Mouse (Mus musculus) embryonic fibroblast, embryonic 13.5 days (primary cell): ENCODE measurements around the gene Surf2. TPM values are rescaled to one million over a fixed set of nuclear protein-coding genes. Genes with fewer than 3 reads are reported as not detected.
A peak's percentile ranks its signal among the peaks of the same experiment; 100 is the strongest.
"Not testable (repeated sequence)": the region's sequence is repeated elsewhere in the genome, so short reads cannot be mapped to it uniquely, and the experiment has no call there.

ENCODE experiments used
- H3K27ac ChIP-seq: 2 replicates; pipeline ENCODE4 v1.5.1; 2012; ENCODE audit warnings: low read length, control low read depth, inconsistent platforms; ENCODE audit not compliant: insufficient read depth
- H3K4me1 ChIP-seq: 2 replicates; pipeline ENCODE4 v1.6.1; 2011; ENCODE audit warnings: low read length; ENCODE audit not compliant: control insufficient read depth, insufficient read depth
- H3K4me3 ChIP-seq: 2 replicates; pipeline ENCODE4 v1.5.1; 2011; ENCODE audit warnings: mild to moderate bottlenecking, control low read depth, low read length; ENCODE audit not compliant: insufficient read depth
- CTCF ChIP-seq: IDR thresholded peaks from 2 replicates; pipeline ENCODE4 v1.5.1; 2011; ENCODE audit warnings: mild to moderate bottlenecking, control low read depth, low read length, moderate library complexity, borderline replicate concordance; ENCODE audit not compliant: insufficient read depth
- POLR2A ChIP-seq: IDR thresholded peaks from 2 replicates; pipeline ENCODE4 v1.6.1; 2011; ENCODE audit warnings: low read depth, mild to moderate bottlenecking, control low read depth, low read length, moderate library complexity
- polyA plus RNA-seq: library from polyadenylated mRNA; stranded (reverse); fragments of >200 nt; gene quantifications from 2 replicates; pipeline ENCODE4 v1.2.4, GENCODE M21; 2011; ENCODE audit warnings: low read depth; ENCODE audit not compliant: missing spikeins, insufficient read length

Gene Surf2
- polyA plus RNA-seq = 29.3 and 33.6 TPM in 2 replicates

DNA sequence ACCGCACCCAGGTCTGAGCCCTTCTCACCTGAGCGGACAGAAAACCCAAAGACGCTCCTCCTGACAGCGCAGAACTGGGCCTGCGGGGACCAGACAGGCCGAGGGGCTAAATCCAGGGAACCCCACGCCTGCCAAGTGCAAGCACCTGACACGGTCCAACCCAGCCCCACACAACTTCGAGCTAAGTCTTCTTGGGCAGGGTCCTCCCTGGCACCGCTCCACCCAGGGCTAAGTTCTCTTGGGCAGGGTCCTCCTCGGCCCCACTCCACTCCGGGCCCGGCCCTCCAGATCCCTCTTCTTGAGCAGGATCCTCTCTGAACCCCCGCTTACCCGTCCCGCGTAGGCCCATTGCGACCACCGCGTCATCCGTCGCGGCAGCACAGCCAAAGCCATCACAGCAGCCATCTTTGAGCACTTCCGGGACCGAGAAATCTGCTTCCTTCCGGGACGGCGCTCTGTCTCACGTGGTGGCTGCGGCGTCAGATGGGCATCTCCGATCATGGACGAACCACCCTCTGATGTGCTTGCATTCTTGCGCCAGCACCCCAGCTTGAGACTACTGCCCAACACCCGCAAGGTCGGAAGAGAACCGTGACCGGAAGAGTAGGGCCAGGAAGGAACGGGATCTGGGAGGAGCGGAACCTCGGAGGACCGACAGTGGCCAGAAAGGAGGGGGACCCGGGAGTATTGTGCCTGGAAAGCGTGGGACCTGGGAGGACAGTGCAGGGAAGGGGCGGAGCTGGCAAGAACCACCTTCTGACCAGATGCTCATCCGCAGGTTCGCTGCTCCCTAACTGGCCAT, at the start of gene Surf2, which contains the start of gene Surf1:
Gene Surf2 (plus strand): TSS at position 441 of the 802 bp plus-strand sequence.
Gene Surf1 (minus strand): TSS at position 604 of the 802 bp plus-strand sequence.
- Histone ChIP-seq H3K4me1 (peaks cover 8% of the 10 kb centered on the region), H3K27ac (peak within 1 kb of the TSS; percentile 50), H3K4me3 (peak within 1 kb of the TSS; percentile 51)
- TF ChIP-seq POLR2A (peak; percentile 95), CTCF (no peak)

DNA sequence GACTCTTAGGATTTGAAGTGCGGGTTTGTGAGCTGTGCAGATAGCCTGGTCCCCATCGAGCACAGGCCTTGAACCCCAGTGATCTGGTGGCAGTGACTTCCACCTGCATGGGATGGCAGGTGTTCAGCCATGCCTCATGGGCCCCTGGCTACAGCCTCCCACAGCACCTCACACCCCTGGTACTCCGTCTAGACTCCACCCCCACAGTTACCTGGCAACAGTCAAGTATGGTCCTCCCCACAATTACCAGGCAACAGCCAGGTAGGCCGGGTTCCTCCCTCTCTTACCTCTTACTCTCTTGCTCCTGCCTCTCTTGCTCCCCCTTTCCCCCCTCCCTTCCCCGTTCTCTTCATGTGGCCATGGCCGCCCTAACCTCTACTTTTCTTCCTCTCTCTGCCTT, 45.5 kb upstream of the Surf2 start:
- Histone ChIP-seq H3K27ac (no peak overlapping the region), H3K4me1 (no peaks in the 10 kb centered on the region), H3K4me3 (no peak overlapping the region)
- no peak for TF ChIP-seq CTCF
- TF ChIP-seq POLR2A = no peak

DNA sequence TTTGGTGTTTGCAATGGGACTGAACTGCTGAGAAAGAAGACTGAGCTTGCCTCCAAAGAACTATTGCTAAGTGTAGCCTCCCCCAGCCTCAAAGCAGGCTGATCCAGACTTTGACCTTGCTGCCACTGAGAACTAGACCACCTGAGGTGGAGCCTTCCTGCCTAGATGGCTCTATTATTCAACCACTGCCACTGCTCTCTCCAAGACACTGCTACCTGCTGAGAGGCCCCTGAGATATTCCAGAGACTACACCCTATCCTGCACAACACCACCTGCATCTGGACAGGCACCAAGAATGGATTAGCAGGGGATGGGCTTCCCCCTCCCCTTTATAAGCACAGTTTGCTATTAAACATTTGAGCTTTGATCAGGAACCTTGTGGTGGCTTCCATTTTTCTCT, 37.6 kb upstream of the Surf2 start:
- H3K4me1 ChIP-seq = no peaks in the 10 kb centered on the region
- H3K27ac ChIP-seq = no peak overlapping the region
- no peak overlapping the region for H3K4me3 ChIP-seq
- TF ChIP-seq POLR2A (no peak), CTCF (no peak)

DNA sequence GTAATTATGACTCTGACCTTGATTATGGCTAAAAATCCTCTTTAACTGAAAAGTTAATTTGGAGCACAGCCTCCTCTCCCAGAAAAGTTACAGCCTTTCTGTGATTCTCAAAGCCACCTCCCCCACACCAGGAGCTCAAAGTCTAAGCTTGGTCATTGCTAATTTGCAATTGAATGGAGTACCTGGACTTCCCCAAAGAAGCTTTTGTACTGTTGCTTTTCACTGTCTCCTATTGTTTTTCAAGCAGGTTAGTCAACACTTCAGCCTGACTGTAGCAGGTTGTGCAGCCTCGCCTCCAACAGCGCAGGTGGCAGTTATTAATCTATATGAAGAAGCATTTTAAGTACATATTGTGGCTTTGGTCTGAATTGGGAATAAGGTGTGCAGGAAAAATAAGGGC, 30.6 kb upstream of the Surf2 start:
- H3K27ac ChIP-seq, H3K4me3 ChIP-seq, H3K4me1 ChIP-seq: not testable (repeated sequence)

DNA sequence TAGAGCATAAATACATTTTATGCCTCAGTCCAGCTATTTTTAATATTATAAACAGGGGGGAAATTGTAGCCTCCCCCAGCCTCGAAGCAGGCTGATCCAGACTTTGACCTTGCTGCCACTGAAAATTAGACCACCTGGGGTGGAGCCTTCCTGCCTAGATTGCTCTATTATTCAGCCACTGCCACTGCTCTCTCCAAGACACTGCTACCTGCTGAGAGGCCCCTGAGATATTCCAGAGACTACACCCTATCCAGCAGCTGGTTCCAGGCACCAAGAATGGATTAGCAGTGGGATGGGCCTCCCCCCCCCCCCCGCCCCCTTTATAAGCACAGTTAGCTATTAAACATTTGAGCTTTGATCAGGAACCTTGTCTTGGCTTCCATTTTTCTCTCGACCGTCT, 30.0 kb upstream of the Surf2 start:
- not testable (repeated sequence) for H3K4me3 ChIP-seq, H3K4me1 ChIP-seq, H3K27ac ChIP-seq

DNA sequence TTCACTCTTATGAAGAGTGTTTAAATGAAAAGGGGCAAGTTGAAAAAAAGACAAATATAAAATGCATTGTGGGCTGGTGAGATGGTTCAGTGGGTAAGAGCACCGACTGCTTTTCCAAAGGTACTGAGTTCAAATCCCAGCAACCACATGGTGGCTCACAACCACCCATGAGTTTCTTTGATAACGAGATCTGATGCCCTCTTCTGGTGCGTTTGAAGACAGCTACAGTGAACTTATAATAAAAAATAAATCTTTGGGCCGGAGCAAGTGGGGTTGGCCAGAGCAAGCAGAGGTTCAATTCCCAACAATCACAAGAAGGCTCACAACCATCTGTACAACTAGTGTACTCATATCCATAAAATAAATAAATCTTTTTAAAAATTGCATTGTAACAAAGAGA, 20.3 kb upstream of the Surf2 start:
- Histone ChIP-seq H3K4me3 (no peak overlapping the region), H3K4me1 (peaks cover under 1% of the 10 kb centered on the region; the same call in 1 of the 2 replicates), H3K27ac (no peak overlapping the region)
- TF ChIP-seq POLR2A = no peak
- no peak for TF ChIP-seq CTCF

DNA sequence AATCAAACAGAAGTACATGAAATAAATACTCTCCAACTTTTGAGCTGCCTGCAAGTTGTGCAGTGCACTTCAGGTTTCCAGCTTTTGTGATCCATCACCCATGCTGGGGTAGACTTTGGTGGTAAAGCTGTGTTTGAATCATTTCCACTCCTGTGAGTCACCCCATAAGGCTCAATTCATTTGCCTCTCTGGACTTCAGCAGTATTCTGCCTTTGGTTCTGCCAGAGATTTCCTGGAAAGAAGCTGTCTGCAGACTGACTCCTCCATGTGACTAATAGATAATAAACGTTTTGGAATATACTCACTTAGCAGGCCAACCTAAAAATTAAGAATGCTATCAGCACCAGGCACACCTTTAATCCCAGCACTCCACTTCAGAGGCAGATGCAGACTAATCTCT, 15.4 kb upstream of the Surf2 start:
- TF ChIP-seq CTCF (no peak), POLR2A (no peak)
- H3K27ac ChIP-seq = peak overlapping the region; percentile 42; the same call in 1 of the 2 replicates
- H3K4me3 ChIP-seq = no peak overlapping the region
- peaks cover 8% of the 10 kb centered on the region; the same call in 1 of the 2 replicates for H3K4me1 ChIP-seq

DNA sequence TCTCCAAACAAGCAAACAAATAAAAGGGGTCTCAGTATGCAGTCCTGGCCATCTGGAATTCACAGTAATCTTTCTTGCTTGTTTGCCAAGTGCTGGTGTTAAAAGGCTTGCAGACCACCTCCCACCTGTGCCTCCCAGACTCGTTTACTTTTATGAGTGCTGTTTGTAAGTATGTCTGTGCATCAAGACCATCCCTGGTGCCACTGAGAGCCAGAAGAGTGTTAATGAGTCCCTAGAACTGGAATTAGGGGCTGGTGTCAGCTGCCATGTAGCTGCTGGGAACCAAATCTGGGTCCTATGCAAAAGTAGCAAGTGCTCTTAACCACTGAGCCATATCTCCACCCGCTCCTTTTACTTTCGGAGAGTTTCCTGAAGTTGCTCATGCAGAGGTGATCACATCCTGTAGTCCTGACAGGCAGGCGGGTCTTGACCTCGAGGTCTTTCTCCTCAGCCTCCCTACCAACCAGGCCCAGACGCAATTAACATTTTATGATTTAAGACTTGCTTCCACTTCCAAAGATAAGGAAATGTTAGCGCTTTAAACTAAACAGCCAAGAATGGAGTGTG, 14.2 kb upstream of the Surf2 start:
- peak overlapping the region; percentile 38; the same call in 1 of the 2 replicates for H3K27ac ChIP-seq
- H3K4me3 ChIP-seq = peak overlapping the region; percentile 89
- H3K4me1 ChIP-seq = peaks cover 8% of the 10 kb centered on the region; the same call in 1 of the 2 replicates
- TF ChIP-seq POLR2A (no peak), CTCF (no peak)

DNA sequence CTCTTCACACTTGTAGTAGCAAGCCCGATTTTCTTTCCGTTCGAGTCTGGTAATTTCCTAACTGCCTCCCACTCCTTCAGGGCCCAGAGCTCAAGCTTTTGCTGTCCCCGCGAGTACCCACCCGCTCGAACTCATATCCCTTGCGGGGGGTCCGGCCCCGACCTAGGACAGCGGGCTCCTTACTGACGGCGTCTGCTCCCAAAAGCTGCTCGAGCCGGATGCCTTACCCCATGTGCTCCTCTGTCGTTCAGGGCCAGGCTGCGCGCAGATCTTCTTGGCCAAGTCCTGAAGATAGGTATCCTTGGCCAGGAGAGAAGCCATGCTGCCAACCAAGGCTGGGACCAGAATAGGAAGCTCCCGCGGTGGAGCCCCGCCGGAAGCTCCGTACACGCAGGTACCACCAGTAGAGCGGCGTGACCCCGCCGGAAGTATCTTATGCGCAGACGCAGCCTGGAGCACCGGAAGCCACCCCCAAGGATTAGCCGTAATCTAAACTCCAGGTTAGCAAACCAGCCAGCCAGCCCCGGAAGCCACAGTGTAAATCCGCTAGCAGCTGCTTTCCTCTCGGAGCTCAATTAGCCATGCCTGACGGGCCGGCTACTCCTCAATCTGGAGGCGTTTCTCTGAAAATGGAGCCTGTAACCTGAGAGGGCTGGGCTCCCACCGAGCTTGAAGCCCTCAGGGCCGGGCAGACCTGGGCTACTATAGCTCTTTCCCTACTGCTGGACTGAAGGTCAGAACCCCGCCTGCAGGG, 13.5 kb upstream of the Surf2 start, which contains the start of gene Surf6:
Gene Surf6 (minus strand): TSS at position 413 of the 754 bp plus-strand sequence.
- peak within 1 kb of the TSS; percentile 89 for H3K27ac ChIP-seq
- peak; percentile 73 for TF ChIP-seq POLR2A
- TF ChIP-seq CTCF = no peak
- peak within 1 kb of the TSS; percentile 89 for H3K4me3 ChIP-seq
- H3K4me1 ChIP-seq = peaks cover 8% of the 10 kb centered on the region; the same call in 1 of the 2 replicates
